Mouse (Mus musculus) layer of hippocampus, postnatal 25 days (tissue): ENCODE measurements at regions not wholly inside any gene's neighbourhood (a gene's known extent, or its start where the extent isn't known, plus 50 kb on each side); places are given as distances from the start of the nearest gene placed in this dataset.

Experiments
- DNase-seq, 2 experiments: peaks; one replicate each; pipeline ENCODE4 v3.0.0; 2022; ENCODE audit warnings: mixed read lengths in 2 of 2, low spot score in 1 of 2; ENCODE audit errors: extremely low spot score in 1 of 2

DNA sequence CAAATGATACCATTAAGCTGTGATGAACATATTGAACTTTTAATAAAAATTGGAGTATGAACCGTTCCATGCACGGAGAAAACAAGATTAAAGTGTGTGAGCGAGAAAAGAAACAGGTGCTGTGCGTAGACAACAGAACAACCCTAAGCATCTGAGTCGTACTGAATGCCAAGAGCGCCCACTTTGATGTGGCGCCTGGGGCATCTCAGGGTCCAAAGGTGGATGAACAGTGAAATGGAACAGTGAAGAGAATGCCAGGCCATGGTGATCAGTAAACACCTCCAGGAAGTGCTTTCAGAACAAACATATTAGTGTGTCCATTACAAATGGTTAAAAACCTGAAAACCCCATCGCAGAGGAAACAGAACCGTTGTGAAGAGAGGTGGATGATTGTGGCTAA is 94.0 kb upstream of the Ednrb start:
- no peak for DNase-seq

DNA sequence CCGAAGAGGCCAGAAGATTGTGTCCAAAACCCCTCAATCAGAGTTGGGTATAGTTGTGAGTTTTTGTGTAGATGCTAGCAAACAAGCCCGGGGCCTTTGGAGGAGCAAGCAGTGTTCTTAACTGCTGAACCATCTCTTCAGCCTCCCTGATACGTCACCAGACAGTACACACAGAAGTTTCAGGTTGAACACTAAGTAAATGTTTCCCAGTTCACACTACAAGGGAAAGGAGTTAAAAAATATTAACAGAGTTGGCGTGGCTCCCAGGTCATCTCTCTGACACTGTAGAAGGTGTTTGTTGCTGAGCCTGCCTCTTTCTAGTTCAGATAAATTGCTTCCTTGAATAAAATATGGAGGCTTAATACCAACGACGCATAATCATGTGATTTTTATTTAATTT is 93.5 kb upstream of the Ednrb start:
- DNase-seq = no peak

DNA sequence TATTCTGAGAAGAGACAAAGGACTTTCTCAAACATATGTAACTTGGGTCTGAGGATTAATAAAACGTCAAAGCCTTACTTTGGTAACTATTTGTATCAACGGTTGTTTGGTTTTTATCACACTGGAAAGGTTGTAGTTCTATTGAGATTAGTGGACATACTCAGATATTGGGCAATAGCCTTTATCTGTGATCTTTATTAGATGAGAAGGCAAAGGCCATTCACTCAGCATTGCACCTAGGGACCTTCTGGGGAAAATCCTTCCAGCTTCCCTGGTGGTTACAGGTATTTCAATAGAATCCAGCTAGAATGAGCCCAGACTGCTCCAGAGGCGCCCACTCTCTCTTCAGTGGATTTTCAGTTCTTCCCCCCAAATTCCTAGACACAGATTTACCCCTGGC is 89.6 kb upstream of the Ednrb start:
- no peak for DNase-seq

DNA sequence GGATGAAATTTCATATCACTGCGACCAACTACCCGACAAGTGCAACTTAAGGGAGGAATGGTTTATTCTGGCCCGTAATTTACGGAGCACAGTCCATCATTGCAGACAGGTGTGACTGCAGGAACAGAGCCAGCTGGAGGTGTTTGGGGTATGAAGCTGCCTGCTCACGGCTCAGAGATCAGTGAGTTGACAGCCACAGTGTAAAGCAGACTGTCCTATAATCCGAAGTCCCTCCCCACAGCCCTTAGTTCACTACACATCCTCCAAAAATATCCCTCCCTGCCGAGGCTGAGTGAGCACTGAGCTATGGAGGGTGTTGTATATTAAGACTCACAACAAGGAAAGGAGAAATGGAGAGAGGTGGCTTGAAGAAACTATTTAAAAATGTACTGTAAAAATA is 88.0 kb upstream of the Ednrb start:
- no peak for DNase-seq

DNA sequence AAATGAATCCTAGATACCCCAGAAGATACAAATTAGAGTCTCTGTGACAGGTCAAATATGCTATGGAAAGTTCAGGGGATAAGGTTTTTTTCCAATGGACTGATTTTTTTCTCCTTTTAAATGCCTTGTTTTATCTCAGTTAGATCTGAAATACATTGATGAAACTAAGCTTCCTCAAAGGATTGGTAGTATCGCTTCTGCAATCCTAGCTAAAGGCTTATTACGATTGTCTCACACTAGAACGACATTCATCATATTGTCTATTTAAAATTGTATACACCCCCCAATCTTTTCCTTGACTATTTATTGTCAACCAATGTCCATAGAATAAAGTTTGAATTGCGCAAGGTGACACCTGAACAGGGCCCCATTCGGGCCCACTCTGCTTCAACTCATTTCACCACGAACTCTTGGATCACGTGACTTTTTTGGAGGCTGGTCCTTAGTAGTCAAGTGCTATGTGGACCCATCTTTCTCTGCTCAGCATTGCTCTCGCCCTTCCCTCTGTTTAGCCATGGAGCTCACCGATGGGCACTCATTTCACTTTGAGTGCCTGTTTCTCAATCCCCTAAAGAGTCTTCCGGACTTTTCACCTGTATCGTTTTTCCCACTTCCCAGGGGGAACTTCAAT is 85.6 kb upstream of the Ednrb start:
- DNase-seq = no peak

DNA sequence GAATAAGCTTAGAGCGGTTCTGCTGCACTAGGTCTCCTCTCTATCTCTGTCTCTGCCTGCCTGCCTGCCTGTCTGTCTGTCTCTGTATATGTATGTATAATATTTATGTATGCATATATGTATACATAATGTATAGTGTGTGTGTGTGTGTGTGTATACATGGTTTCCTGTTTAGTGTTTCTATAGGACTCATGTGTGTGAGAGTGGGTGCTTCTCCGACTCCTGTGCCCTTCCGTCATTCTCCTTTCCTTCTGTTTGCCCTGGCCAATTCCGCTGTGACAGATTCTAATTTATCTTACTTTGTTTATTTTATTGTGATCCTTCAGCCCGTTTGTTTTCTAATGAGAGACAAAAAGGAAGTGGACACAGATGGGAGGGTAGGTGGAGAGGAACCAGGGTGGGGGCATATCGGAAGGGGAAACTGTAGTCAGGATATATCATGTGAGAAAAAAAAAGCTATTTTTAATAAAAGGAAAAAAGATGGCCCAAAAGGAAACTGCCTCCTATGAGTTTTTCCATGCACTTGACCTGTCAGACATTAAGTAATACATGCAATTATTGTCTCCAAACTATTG is 85.0 kb upstream of the Ednrb start:
- no peak for DNase-seq

DNA sequence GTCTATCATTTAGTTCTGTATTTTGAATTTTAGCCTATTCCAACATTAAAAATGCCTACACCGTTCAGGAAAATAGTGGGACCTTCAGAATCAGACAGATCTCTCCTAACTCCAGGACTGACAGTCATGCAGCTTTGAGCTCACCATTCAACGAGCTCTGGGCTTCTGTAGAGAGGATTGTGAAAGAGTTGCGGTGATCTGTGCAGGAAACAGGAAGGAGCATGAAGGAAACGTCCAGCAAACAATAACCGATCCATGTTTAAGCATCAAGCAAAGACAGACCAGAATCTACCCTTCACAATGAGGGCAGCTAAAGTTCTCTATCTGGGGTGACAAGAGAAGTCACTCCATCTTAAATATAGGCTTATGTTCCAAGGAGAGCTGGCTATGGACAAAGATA is 76.0 kb upstream of the Ednrb start:
- DNase-seq = no peak

DNA sequence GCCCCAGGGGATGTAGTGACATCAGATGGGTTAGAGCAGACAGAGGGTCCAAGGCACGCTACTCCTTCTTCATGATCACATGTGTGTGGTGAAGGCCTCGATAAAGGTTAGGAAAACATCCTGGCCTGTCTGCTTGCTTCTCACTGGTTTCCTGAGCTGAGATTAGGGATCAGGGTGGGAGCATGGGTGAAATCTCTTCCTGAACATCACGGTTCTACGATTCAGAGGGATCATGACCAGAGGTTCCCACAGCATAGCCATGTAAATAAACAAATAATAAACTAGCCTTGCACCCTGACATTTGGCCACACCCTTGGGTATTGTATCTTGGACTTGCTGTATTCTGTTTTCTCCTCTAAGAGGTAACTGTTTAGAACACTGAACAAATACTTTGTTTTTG is 75.2 kb upstream of the Ednrb start:
- no peak for DNase-seq

DNA sequence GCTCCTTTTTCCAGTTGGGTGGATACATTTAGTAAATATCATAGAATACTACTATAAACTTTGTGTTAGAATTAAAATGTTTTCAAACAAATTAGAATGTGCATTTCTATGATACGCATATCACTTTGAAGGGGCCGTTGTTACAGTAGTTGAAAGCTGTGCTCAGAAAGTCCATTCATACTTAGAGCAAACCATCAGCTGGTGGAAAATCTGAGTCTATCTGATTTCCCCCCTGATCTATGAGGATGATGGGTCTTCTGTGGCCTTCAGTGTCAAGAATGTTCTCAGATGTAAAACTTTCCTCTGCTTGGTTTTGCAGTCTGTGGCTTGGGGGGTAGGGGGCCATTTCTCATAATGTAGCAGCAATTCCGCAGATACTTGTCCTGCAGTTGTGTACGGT is 69.3 kb upstream of the Ednrb start:
- no peak for DNase-seq

DNA sequence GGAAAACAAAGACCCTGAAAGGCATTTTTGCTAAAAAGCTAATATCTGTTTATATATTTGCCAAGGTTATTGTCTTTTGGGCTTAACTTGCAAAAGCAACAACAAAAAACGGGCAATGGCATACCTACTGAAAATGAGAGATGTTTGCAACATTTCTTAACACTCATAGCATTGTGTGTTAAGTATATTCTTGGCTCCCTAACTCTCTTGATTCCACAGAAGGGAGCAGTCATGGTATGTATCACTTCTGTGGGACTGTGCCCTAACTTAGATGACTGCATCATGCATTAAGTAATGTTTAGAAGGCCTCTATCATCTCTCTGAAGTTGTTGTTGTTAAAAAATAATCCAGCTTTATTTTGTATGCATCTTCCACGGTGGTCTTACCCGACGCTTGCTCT is 67.5 kb upstream of the Ednrb start:
- no peak for DNase-seq

DNA sequence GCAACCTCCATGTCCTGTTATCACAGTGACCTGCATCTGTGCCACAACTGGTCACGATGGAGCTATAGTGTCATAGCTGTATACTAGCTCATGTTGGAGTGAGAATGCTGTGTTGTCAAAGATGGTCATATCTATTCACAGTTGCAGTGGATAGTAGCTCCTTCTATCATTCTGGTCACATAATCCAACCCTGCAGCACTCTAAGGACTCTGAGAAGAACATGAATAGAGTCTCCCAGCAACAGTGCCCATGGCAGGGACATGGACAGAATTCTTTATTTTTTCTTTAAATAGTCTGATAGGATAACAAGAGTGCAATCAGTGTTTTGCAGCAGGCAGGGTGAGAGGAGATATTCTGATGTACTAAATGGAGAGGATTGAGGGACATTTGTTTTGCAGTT is 67.1 kb upstream of the Ednrb start:
- DNase-seq = no peak

DNA sequence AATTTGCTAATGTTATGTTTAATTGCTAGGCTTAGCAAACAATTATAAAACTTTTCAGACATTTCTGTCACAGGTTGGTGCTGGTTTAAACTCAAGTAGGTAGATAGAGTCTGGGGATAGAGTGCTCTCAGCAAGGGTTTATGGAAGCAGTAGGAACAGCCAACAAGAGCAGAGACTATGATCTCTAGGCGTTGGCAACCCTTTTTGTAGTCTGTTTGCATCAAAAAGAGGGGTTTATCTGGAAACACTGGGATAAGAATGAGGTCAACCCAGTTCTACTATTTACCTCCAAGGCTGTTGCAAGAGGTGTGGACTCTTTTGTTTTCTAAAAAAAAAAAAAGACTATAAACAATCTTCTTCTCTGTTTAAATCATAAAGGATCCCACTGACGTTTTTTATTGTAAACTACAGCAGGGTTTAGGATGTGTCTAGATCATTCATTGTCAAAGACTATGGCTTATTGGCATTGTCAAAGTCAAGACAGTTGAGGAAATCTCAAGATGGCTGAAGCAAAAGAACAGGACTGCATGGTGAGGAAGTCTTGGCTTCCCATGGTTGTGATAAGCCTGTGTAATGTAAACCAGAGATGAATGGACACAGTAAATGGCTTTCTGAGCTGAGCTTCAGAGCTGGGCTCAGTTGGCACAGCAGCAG is 62.3 kb upstream of the Ednrb start:
- no peak for DNase-seq

DNA sequence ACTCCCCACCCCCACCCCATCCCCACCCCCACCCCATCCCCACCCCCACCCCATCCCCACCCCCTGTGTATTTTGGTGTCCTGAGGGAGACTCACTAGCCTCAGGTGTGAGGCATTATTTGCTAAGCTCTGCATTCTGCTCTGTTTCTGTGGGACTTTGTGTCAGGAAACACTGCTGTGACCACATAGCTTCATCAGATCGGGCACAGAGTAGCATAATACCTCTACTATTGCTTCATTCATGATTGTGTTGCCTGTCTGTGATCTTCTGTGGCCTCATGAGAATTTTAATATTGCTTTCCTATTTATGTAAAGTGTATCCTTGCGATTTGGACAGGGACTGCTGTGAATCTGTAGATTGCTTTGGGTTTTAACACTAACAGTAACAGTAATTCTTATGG is 56.6 kb upstream of the Ednrb start:
- DNase-seq = no peak

DNA sequence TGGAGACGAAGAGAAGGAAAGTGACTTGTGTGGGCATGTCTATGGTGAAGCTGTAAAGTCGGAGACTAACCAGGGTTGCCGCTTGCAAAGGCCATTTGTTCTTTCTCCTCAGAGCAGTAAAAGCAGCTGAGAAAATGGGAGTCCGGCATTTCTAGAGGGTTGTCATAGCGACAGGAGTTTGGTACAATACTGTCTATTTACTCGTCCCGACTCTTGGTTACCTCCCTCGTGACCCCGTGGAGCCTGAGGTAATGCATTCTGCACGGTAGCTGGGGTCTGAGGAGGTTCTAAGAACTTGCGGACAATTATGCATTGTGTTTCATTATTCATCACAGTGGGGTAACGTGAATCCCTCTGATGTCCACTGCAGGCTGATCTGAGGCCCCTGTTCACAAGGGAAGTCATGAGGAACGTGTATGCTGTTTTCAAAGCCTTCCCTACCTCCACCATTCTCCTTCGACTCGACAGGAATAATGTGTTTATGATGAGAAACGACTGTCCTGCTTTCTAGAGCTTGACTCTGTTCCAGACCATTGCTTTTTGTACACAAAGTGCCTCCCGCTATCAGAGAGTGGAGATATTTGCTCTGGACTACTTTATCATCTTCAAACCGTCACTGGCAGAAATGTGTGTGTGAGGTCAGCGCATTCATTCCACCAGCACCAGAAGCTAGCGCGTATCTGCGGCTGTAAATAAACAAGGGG is 55.1 kb upstream of the Ednrb start:
- DNase-seq = peak in 1 of 2 experiments; percentile 6

DNA sequence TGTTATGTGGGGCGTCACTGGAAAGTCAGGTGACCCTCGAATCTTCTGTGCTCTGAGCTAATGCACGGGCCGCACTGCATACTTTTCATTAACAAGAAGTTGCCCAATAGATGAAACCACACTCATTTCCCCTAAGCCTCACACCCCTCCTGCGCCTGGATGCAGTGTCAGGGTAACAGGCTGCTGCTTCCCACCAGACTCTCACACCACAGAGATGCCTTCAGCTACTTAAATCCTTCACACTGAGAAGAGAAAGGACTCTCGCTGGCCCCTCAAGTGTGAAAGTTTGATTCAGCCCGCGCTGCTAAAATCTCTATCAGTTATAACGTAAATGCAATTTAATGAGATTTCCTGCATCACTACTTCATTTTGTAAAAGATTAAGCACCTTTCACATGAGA is 54.5 kb upstream of the Ednrb start:
- DNase-seq = peak in 1 of 2 experiments; percentile 4

DNA sequence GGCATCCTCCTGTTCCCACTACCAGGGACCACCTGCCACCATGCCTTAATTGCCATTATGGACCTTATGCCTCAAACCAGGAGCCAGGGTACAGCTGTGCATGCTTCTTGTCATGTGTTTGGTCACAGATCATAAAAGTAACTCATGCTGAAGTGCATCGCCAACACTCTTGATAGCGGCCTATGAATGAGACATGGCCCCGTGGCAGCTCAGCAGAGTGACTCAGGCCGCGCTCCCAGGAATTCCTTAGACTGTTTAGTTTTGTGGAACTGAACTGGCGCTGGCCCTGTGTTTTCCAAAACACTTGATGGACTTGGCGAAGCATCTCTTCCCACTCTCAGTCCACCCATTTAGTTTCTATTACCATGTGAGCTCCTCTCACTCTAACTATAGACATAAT is 51.1 kb upstream of the Ednrb start:
- DNase-seq = no peak
